Mouse (Mus musculus): Measurements from ENCODE around the gene Cd37.

GRCm38 (mm10) chr7:45212356-45212755 is 26.6 kb downstream of the Cd37 start:
- no peak for TF ChIP-seq POLR2A (IDR thresholded peaks at IDR 0.05; ENCODE audit: low read depth, low read length)
- no peak for TF ChIP-seq CTCF (IDR thresholded peaks at IDR 0.05; ENCODE audit: extremely low read depth, insufficient read length, insufficient replicate concordance, low read depth, low read length)

Data from small intestine, adult 2 months (tissue).